ENCODE assay signal across 8 mouse cellular contexts in the genomic region with DNA sequence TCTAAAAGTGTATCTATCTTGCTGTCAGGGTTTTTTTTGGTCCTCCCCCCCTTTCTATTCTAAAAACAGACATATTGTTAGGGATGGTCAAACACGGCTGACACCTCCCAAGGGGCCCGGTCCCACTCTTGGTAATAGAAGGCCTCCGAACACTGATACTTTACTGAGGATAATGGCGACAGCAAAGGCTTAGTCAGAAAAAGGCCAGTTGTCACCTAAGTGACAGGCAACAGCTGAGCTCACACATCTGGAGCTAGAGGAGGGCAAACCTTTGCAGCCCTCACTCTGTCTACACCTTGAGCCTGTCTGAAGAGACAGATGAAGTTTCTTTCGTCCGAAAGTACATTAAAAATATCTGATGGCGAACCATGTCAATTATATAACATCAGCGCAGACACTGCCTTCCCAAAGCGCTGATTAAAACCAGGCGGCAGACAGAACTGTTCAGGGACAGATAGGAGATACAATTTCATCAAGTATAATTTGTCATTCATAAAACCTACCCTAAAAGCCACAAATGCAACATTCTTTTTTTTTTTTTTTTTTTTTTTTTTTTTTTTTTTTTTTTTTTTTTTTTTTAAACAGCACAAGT. TPM values are rescaled to one million over a fixed set of nuclear protein-coding genes. Genes with fewer than 3 reads are reported as not detected.
DNase-seq lines count a peak whose midpoint lies in the region; ATAC-seq lines count a peak whose summit lies in the region.

No protein-coding gene starts in this region.

- 11% methylated on average over 10 of the region's 10 CpGs for WGBS in embryonic facial prominence, embryonic 11.5 days
- 22% methylated on average over 10 of the region's 10 CpGs for WGBS in hindbrain, embryonic 14.5 days
- WGBS in midbrain, embryonic 12.5 days: 32% methylated on average over 10 of the region's 10 CpGs

- peak overlapping the region; percentile 2; the same call in 1 of the 2 replicates for H3K9ac ChIP-seq in embryonic facial prominence, embryonic 11.5 days (replicated peaks; ENCODE audit: low read length)
- peak overlapping the region; percentile 95 for H3K9ac ChIP-seq in hindbrain, embryonic 14.5 days
- no peak overlapping the region for H3K9ac ChIP-seq in midbrain, embryonic 12.5 days (replicated peaks)

- no peaks in the 10 kb centered on the region for H3K9me3 ChIP-seq in embryonic facial prominence, embryonic 11.5 days (replicated peaks; ENCODE audit: control insufficient read depth, low read length)
- no peaks in the 10 kb centered on the region for H3K9me3 ChIP-seq in hindbrain, embryonic 14.5 days (ENCODE audit: control insufficient read depth, low read length)
- no peaks in the 10 kb centered on the region for H3K9me3 ChIP-seq in midbrain, embryonic 12.5 days

- no peaks in the 10 kb centered on the region for H3K36me3 ChIP-seq in embryonic facial prominence, embryonic 11.5 days (replicated peaks; ENCODE audit: control insufficient read depth, insufficient read depth, low read depth, low read length)
- H3K36me3 ChIP-seq in hindbrain, embryonic 14.5 days (replicated peaks; ENCODE audit: control insufficient read depth, insufficient read depth): no peaks in the 10 kb centered on the region
- no peaks in the 10 kb centered on the region for H3K36me3 ChIP-seq in midbrain, embryonic 12.5 days

- H3K4me1 ChIP-seq in embryonic facial prominence, embryonic 11.5 days (ENCODE audit: control insufficient read depth, insufficient read depth, low read length): peaks cover 5% of the 10 kb centered on the region
- peaks cover 28% of the 10 kb centered on the region for H3K4me1 ChIP-seq in hindbrain, embryonic 14.5 days (replicated peaks; ENCODE audit: control insufficient read depth, insufficient read depth, low read length)
- H3K4me1 ChIP-seq in midbrain, embryonic 12.5 days: peaks cover 15% of the 10 kb centered on the region

- H3K27me3 ChIP-seq in embryonic facial prominence, embryonic 11.5 days (ENCODE audit: control insufficient read depth, insufficient read depth, low read length): no peaks in the 10 kb centered on the region
- no peaks in the 10 kb centered on the region for H3K27me3 ChIP-seq in hindbrain, embryonic 14.5 days (ENCODE audit: control insufficient read depth, insufficient read depth, low read length)
- peaks cover 22% of the 10 kb centered on the region for H3K27me3 ChIP-seq in midbrain, embryonic 12.5 days

- peak; percentile 17 for DNase-seq in kidney, postnatal 10 days
- DNase-seq in kidney, postnatal 36 days: no peak
- peak; percentile 50 for DNase-seq in embryonic facial prominence, embryonic 11.5 days (ENCODE audit: low spot score)
- DNase-seq in hindbrain, embryonic 14.5 days (ENCODE audit: low spot score): peak; percentile 41
- DNase-seq in ovary, postnatal 10 days (ENCODE audit: low spot score): no peak
- no peak for DNase-seq in frontal cortex, postnatal 14 days (ENCODE audit: low spot score in 2 of 2)
- DNase-seq in thymus, postnatal 14 days: no peak

- no peak for ATAC-seq in embryonic facial prominence, embryonic 11.5 days (replicated peaks; ENCODE audit: insufficient number of reproducible peaks, low FRiP score, low TSS enrichment, low read depth)
- no peak for ATAC-seq in hindbrain, embryonic 14.5 days (ENCODE audit: low FRiP score)
- ATAC-seq in midbrain, embryonic 12.5 days (ENCODE audit: low FRiP score, low read depth): no peak

- H3K4me3 ChIP-seq in embryonic facial prominence, embryonic 11.5 days (ENCODE audit: low read depth, low read length): peak overlapping the region; percentile 95
- H3K4me3 ChIP-seq in hindbrain, embryonic 14.5 days (replicated peaks; ENCODE audit: low read length): peak overlapping the region; percentile 92
- H3K4me3 ChIP-seq in midbrain, embryonic 12.5 days: peak overlapping the region; percentile 84; the same call in 1 of the 2 replicates

- peak overlapping the region; percentile 93; the same call in 1 of the 2 replicates for H3K27ac ChIP-seq in embryonic facial prominence, embryonic 11.5 days (replicated peaks; ENCODE audit: low read depth, low read length)
- peak overlapping the region; percentile 91 for H3K27ac ChIP-seq in hindbrain, embryonic 14.5 days
- no peak overlapping the region for H3K27ac ChIP-seq in midbrain, embryonic 12.5 days (replicated peaks)

- peak overlapping the region; percentile 89 for H3K4me2 ChIP-seq in embryonic facial prominence, embryonic 11.5 days (ENCODE audit: low read depth, low read length)
- H3K4me2 ChIP-seq in hindbrain, embryonic 14.5 days (replicated peaks): peak overlapping the region; percentile 66
- peak overlapping the region; percentile 95 for H3K4me2 ChIP-seq in midbrain, embryonic 12.5 days (replicated peaks)

RNA-seq across cellular contexts. Expression of a gene that starts 1.3 kb away (rescaled TPM):
- polyA plus RNA-seq in embryonic facial prominence, embryonic 11.5 days (2014; fragmentation: Nextera tagmentation; extraction: Ambion mirVana): 34.5 and 37.6 TPM in 2 replicates
- 27.2 and 28.8 TPM in 2 replicates for polyA plus RNA-seq in hindbrain, embryonic 14.5 days (2014; fragmentation: Nextera tagmentation; extraction: Ambion mirVana)
- 12.8 and 16.9 TPM in 2 replicates for polyA plus RNA-seq in midbrain, embryonic 12.5 days (2016; fragmentation: Nextera tagmentation; extraction: Ambion mirVana)

Comparison
In these comparisons a context has a peak if more than half of its experiments do, and no peak if none do; other contexts are left out.
1. DNase-seq: peak in kidney, postnatal 10 days (single experiment), embryonic facial prominence, embryonic 11.5 days (single experiment) and hindbrain, embryonic 14.5 days (single experiment); none in kidney, postnatal 36 days (0 of 2), ovary, postnatal 10 days (single experiment), frontal cortex, postnatal 14 days (0 of 2) and thymus, postnatal 14 days (single experiment).
2. Peak in every context shown above with its lines, with median percentiles within 50 percentile points of each other: H3K4me2 ChIP-seq and H3K4me3 ChIP-seq.